Mouse (Mus musculus) forebrain, postnatal 0 days (tissue): ENCODE measurements around the gene Tnnt3. TPM values are rescaled to one million over a fixed set of nuclear protein-coding genes. Genes with fewer than 3 reads are reported as not detected.

Source experiments
- ATAC-seq: fragments of 200-750 bp; cut with Nextera tagmentation; 2 replicates; pipeline ENCODE4 v1.8.0; 2017; ENCODE audit warnings: mild to moderate bottlenecking, moderate library complexity
- DNase-seq: peaks from one replicate; pipeline ENCODE4 v3.0.0-alpha.2; 2015
- H3K27ac ChIP-seq: fragments of 300-500 bp; sonication (generic); 2 replicates; pipeline ENCODE4 v1.5.1; 2014; ENCODE audit warnings: low read depth, mild to moderate bottlenecking, antibody characterized with exemption, low read length, moderate library complexity, mixed read lengths
- H3K27me3 ChIP-seq: fragments of 300-500 bp; sonication (generic); 2 replicates; pipeline ENCODE4 v1.6.1; 2014; ENCODE audit warnings: mild to moderate bottlenecking, low read length, mixed read lengths; ENCODE audit not compliant: insufficient read depth
- H3K36me3 ChIP-seq: fragments of 300-500 bp; sonication (generic); 2 replicates; pipeline ENCODE4 v1.6.1; 2014; ENCODE audit warnings: mild to moderate bottlenecking, moderate library complexity; ENCODE audit not compliant: insufficient read depth
- H3K4me1 ChIP-seq: fragments of 300-500 bp; sonication (generic); 2 replicates; pipeline ENCODE4 v1.6.1; 2014; ENCODE audit warnings: antibody characterized with exemption; ENCODE audit not compliant: insufficient read depth
- H3K4me2 ChIP-seq: fragments of 300-500 bp; sonication (generic); 2 replicates; pipeline ENCODE4 v1.6.1; 2014; ENCODE audit warnings: low read depth, mild to moderate bottlenecking, moderate library complexity
- H3K4me3 ChIP-seq: fragments of 300-500 bp; sonication (generic); 2 replicates; pipeline ENCODE4 v1.5.1; 2014; ENCODE audit warnings: low read depth, low read length, mixed read lengths
- H3K9ac ChIP-seq: fragments of 300-500 bp; sonication (generic); 2 replicates; pipeline ENCODE4 v1.6.1; 2014; ENCODE audit warnings: mild to moderate bottlenecking
- H3K9me3 ChIP-seq: fragments of 300-500 bp; sonication (generic); 2 replicates; pipeline ENCODE4 v1.6.1; 2016; ENCODE audit warnings: low read length
- CTCF ChIP-seq: sonication (generic); IDR thresholded peaks from 2 replicates; pipeline ENCODE4 v1.5.1; 2016; ENCODE audit warnings: antibody characterized with exemption, control low read depth, low read depth
- whole genome bisulfite sequencing: fragments of 180-500 bp; shearing (Covaris S2); extraction: QIAGEN DNeasy Blood & Tissue Kit; methylation state at CpG from one replicate; pipeline ENCODE4 v1.1.7; 2014; 5-methylcytosine and 5-hydroxymethylcytosine counted together
- polyA plus RNA-seq: library from polyadenylated mRNA; unstranded; fragments of >200 nt; fragmentation: Nextera tagmentation; extraction: Ambion mirVana; gene quantifications from 2 replicates; pipeline ENCODE4 v1.2.1, GENCODE M21; 2015
- total RNA-seq: library from RNA; depleted of rRNA; stranded (reverse); fragments of >200 nt; gene quantifications from 2 replicates; pipeline ENCODE4 v1.2.3, GENCODE M21; 2014

The Tnnt3 gene
- total and polyA plus RNA-seq, 2 experiments from 2014 or later = 1.4 to 1.6 TPM

DNA sequence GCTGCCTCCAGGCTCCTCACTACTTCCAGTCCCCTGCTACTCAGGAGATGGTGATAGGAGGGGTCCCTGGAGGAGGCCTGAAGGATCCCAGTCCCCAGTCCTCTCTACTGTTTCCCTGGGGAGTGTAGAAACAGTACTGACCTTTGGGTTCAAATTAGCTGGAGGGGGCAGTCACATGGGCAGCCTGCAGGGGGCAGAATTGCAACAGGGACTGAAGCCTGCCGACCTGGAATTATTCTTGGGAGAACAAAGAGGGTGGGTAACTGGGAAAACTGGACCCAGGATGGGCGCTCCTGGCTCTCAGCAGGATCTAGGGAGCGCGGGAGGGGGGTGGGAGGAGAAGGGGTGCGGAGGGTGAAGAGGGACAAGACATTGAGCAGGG lies 17.5 kb upstream of the Tnnt3 start:
- peak; percentile 50 for DNase-seq

DNA sequence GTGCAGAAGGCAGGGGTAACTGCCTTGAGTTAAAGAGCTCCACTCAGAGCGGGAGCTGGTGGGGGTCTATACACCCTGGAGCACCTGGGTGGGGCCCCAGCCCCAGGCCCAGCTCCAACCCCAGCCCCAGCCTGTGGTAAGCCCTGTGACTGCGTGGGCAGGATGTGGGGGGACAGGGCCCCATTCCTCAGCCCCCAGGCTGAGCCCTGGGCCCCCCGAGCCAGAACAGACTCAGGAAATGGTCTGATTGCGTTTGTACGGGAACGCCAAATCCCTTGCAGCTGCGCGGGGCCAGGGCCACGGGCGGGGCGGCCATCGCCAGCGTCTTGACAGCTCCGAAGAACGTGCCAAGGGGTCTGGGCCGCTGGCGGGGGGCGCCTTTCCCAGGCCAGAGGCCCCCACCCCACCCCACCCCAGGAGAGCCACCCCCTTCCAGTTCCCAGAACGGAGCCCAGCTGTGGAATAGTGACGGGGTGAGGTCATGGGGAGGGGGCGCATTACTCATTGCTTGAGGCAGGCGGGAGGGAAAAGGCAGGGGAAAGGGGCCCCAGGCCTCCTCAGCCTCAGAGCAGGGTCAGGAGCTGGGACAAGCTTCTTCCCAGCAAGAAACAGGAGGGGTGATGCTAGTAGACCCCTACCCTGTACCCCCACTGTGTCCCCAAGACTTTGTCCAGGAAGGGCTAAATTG lies 16.9 kb upstream of the Tnnt3 start:
- Histone ChIP-seq H3K9me3 (no peaks in the 10 kb centered on the region), H3K9ac (peak overlapping the region; percentile 56), H3K4me3 (peak overlapping the region; percentile 21), H3K27ac (peak overlapping the region; percentile 59), H3K36me3 (no peaks in the 10 kb centered on the region), H3K4me2 (peak overlapping the region; percentile 61), H3K4me1 (peaks cover 13% of the 10 kb centered on the region; the same call in 1 of the 2 replicates), H3K27me3 (no peaks in the 10 kb centered on the region)
- ATAC-seq (peak; percentile 76), DNase-seq (peak; percentile 63)
- WGBS = 5% methylated on average over 22 of the region's 22 CpGs
- no peak for TF ChIP-seq CTCF

More for the DNA sequence above, 17.5 kb upstream of the Tnnt3 start:
- no peaks in the 10 kb centered on the region for H3K36me3 ChIP-seq
- H3K9me3 ChIP-seq = no peaks in the 10 kb centered on the region
- peak overlapping the region; percentile 59 for H3K27ac ChIP-seq
- WGBS = 17% methylated on average over 5 of the region's 5 CpGs
- peak overlapping the region; percentile 21 for H3K4me3 ChIP-seq
- H3K4me2 ChIP-seq = peak overlapping the region; percentile 61
- peaks cover 13% of the 10 kb centered on the region; the same call in 1 of the 2 replicates for H3K4me1 ChIP-seq
- peak; percentile 17; the same call in 1 of the 2 replicates for ATAC-seq
- no peaks in the 10 kb centered on the region for H3K27me3 ChIP-seq
- peak; percentile 63 for TF ChIP-seq CTCF
- peak overlapping the region; percentile 56 for H3K9ac ChIP-seq

DNA sequence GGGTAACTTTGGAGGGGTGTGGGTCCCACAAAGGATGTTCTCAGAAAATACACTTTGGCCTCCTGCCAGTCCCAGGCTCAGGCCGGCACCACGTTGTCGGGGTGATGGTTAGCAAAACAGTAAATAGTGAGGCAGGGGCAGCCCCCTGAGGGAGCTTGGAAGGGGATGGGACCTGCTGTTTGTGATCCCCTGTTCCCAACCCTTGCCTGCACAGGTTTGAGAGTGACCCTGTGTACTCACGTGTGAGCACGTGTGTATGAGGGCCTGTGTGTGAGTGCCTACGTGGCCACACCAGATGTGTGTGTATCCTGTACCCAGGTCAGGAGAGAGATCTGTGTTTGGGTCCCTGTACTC lies 16.4 kb upstream of the Tnnt3 start:
- peak overlapping the region; percentile 61 for H3K4me2 ChIP-seq
- DNase-seq (peak; percentile 55), ATAC-seq (peak; percentile 56)
- no peak for TF ChIP-seq CTCF
- 25% methylated on average over 6 of the region's 6 CpGs for WGBS
- peak overlapping the region; percentile 56 for H3K9ac ChIP-seq
- no peaks in the 10 kb centered on the region for H3K9me3 ChIP-seq
- no peak overlapping the region for H3K4me3 ChIP-seq
- H3K27ac ChIP-seq = peak overlapping the region; percentile 59; the same call in 1 of the 2 replicates
- H3K27me3 ChIP-seq = no peaks in the 10 kb centered on the region
- H3K4me1 ChIP-seq = peaks cover 13% of the 10 kb centered on the region; the same call in 1 of the 2 replicates
- no peaks in the 10 kb centered on the region for H3K36me3 ChIP-seq

- H3K9me3 ChIP-seq = no peaks in the 10 kb centered on the region
Measured at GRCm38 (mm10) chr7:142483136-142483535, 15.5 kb upstream of the Tnnt3 start.

DNA sequence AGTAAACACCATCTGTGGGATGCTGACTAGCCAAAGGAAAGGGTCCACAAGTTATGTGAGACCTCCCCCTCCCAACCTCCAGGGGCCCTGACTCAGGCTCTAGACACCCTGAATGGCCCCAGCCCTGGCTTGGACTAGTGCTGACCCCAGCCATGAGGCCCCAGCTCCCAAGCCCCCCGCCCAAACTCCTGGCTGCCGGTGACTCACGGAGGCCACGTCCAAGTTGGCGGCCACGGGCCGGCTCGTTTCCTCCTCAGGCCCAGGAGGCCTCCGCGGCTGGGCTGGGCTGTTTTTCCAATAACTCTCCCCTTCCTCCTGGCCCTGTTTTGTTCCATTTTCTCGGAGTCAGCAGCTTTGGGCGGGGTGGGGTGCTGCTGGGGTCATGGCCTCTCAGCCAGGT lies 13.9 kb upstream of the Tnnt3 start:
- Histone ChIP-seq H3K9ac (no peak overlapping the region), H3K9me3 (no peaks in the 10 kb centered on the region), H3K4me1 (peaks cover 13% of the 10 kb centered on the region; the same call in 1 of the 2 replicates), H3K4me2 (no peak overlapping the region), H3K27ac (no peak overlapping the region), H3K27me3 (no peaks in the 10 kb centered on the region), H3K4me3 (no peak overlapping the region), H3K36me3 (no peaks in the 10 kb centered on the region)
- ATAC-seq = no peak
- WGBS = 87% methylated on average over 12 of the region's 12 CpGs
- DNase-seq = no peak
- no peak for TF ChIP-seq CTCF

More at GRCm38 (mm10) chr7:142483136-142483535, 15.5 kb upstream of the Tnnt3 start:
- Histone ChIP-seq H3K27me3 (no peaks in the 10 kb centered on the region), H3K27ac (no peak overlapping the region), H3K9ac (no peak overlapping the region), H3K4me2 (no peak overlapping the region), H3K36me3 (no peaks in the 10 kb centered on the region), H3K4me3 (no peak overlapping the region), H3K4me1 (peaks cover 13% of the 10 kb centered on the region; the same call in 1 of the 2 replicates)
- no peak for DNase-seq
- WGBS = 52% methylated on average over 11 of the region's 11 CpGs
- no peak for ATAC-seq
- TF ChIP-seq CTCF = no peak

DNA sequence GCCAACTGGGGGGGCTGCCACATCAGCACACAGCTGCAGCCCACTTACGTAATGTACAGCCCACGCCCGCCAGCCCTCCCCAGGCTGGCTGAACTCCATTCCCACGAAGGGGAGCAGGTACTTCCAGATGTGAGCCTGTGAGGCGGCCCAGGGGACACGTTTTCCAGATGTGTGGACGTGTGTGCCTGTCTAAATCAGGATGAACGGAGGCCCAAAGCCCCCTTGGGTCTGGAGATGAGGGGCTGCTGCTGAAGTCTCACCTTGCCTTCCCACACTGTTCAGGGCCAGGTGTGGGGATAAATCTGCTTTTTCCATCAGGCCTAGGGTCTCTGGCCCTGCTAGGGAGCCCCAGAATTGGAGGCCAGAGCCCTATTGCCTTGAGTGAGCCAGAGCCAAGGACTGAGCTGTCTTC lies 11.9 kb upstream of the Tnnt3 start:
- peaks cover 6% of the 10 kb centered on the region; the same call in 1 of the 2 replicates for H3K4me1 ChIP-seq
- H3K9me3 ChIP-seq = no peaks in the 10 kb centered on the region
- H3K9ac ChIP-seq = no peak overlapping the region
- no peaks in the 10 kb centered on the region for H3K36me3 ChIP-seq
- no peak overlapping the region for H3K27ac ChIP-seq
- no peak for TF ChIP-seq CTCF
- no peak overlapping the region for H3K4me3 ChIP-seq
- no peak for ATAC-seq
- no peak overlapping the region for H3K4me2 ChIP-seq
- DNase-seq = no peak
- no peaks in the 10 kb centered on the region for H3K27me3 ChIP-seq
- 72% methylated on average over 8 of the region's 8 CpGs for WGBS

DNA sequence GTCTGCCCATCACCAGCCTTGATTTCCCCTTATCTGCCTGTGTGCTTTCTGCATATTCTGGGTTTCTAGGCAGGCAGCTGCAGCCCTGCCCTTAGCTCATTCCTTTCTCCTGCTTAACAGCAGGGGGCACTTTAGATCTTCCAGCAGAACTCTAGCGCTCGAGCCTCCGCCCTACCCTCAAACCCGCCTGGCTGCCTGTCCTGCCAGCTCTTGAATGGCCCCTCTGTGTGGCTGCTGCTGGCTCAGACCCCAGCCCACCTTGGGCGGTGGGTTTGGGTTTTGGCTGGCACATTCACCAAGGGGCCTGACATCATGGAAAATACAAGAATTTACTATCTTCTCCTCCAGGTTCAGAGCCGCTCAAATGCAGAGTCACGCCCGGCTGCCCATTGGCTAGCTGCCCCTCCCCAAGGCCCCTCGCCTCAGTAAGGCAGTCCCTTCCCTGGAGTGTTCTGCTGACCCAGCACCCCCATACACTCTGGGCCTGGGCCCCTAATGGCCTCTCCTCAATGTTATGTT lies 11.2 kb upstream of the Tnnt3 start:
- Histone ChIP-seq H3K4me2 (peak overlapping the region; percentile 24; the same call in 1 of the 2 replicates), H3K27ac (no peak overlapping the region), H3K9ac (no peak overlapping the region), H3K27me3 (no peaks in the 10 kb centered on the region), H3K4me1 (0 out of 2 replicates have a peak, but pooled peaks cover under 1% of the 10 kb centered on the region), H3K4me3 (no peak overlapping the region), H3K36me3 (no peaks in the 10 kb centered on the region), H3K9me3 (no peaks in the 10 kb centered on the region)
- 10% methylated on average over 9 of the region's 9 CpGs for WGBS
- peak; percentile 72 for TF ChIP-seq CTCF
- peak; percentile 65 for DNase-seq
- ATAC-seq = peak; percentile 88
